Mouse (Mus musculus): ENCODE data around the gene Plpp1.

DNA sequence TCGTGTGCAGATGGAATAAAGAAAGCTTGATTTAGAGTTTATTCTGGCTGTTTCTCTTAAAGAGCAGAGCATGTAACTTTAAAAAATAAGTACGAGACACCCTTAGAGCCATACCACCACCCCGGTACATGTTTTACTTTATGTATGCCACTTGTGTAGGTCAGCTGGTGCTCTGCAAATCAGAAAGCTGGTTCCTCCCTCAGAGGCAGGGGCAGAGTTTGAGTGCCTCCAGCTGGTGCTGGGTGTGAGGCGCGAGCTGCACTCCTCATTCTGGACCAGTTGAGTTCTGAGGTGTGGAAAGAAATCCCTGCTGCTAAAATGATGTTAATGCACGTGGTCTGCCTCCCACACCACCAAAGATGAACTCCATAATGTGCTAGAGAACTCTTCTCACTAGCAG lies 53.8 kb downstream of the Plpp1 start:
- TF ChIP-seq POLR2A (IDR thresholded peaks at IDR 0.05; ENCODE audit: low read depth, low read length) = no peak
- no peak for TF ChIP-seq CTCF (IDR thresholded peaks at IDR 0.05; ENCODE audit: borderline replicate concordance, insufficient read depth, low read length)
